In genomic region chr10:76874398-76874797, GRCm38 (mm10) we compare ENCODE assay signal across 15 mouse cellular contexts.
DNase-seq lines count a peak whose midpoint lies in the region; ATAC-seq lines count a peak whose summit lies in the region.
"Had no signal": no experiment of that assay in that cellular context is flagged by ENCODE, and none has a peak within 500 bp of the region (broad histone marks: within the 10 kb centered on the region; RNA-seq: fewer than 3 reads in every experiment).

No protein-coding gene starts in this region.

- H3K36me3 ChIP-seq in hindbrain, embryonic 16.5 days (ENCODE audit: control insufficient read depth, insufficient read depth, low read length), result no peaks in the 10 kb centered on the region
- H3K36me3 ChIP-seq in hindbrain, embryonic 10.5 days, result no peaks in the 10 kb centered on the region
- no peaks in the 10 kb centered on the region for H3K36me3 ChIP-seq in liver, embryonic 12.5 days
- no peaks in the 10 kb centered on the region for H3K36me3 ChIP-seq in liver, embryonic 11.5 days (ENCODE audit: control insufficient read depth, insufficient read depth, low read length)
- H3K36me3 ChIP-seq: limb, embryonic 10.5 days; liver, embryonic 13.5 days; midbrain, embryonic 13.5 days had no signal

- H3K9ac ChIP-seq in hindbrain, embryonic 16.5 days (ENCODE audit: low read depth, low read length), result no peak overlapping the region
- H3K9ac ChIP-seq in liver, embryonic 12.5 days, result no peak overlapping the region
- no peak overlapping the region for H3K9ac ChIP-seq in liver, embryonic 11.5 days (ENCODE audit: low read depth, low read length)
- H3K9ac ChIP-seq: liver, embryonic 13.5 days; midbrain, embryonic 13.5 days had no signal

- H3K4me2 ChIP-seq in hindbrain, embryonic 16.5 days (ENCODE audit: low read length), result no peak overlapping the region
- H3K4me2 ChIP-seq in liver, embryonic 12.5 days, result no peak overlapping the region
- H3K4me2 ChIP-seq in liver, embryonic 11.5 days, result no peak overlapping the region
- H3K4me2 ChIP-seq: midbrain, embryonic 13.5 days had no signal

- no peaks in the 10 kb centered on the region for H3K27me3 ChIP-seq in hindbrain, embryonic 16.5 days (replicated peaks; ENCODE audit: control insufficient read depth, insufficient read depth, low read length)
- no peaks in the 10 kb centered on the region for H3K27me3 ChIP-seq in hindbrain, embryonic 10.5 days (ENCODE audit: insufficient read depth, poor library complexity, severe bottlenecking)
- no peaks in the 10 kb centered on the region for H3K27me3 ChIP-seq in liver, embryonic 12.5 days (replicated peaks)
- no peaks in the 10 kb centered on the region for H3K27me3 ChIP-seq in liver, embryonic 11.5 days (replicated peaks; ENCODE audit: control insufficient read depth, insufficient read depth, low read length)
- H3K27me3 ChIP-seq: liver, embryonic 13.5 days; midbrain, embryonic 13.5 days had no signal

- peak; percentile 40; the same call in 1 of the 2 replicates for ATAC-seq in hindbrain, embryonic 16.5 days
- 0 out of 2 replicates have a peak, but pooled peaks have one; percentile 21 for ATAC-seq in liver, embryonic 12.5 days
- ATAC-seq in liver, embryonic 11.5 days (replicated peaks; ENCODE audit: low FRiP score), result no peak
- ATAC-seq: inflammation-experienced regulatory T-cells, adult 6 months; midbrain, embryonic 13.5 days had no signal

- WGBS in hindbrain, embryonic 16.5 days, result 88% methylated on average over 1 of the region's 1 CpGs
- 88% methylated on average over 1 of the region's 1 CpGs for WGBS in hindbrain, embryonic 10.5 days
- WGBS in liver, embryonic 12.5 days (ENCODE audit: insufficient replicate concordance), result 67% methylated on average over 1 of the region's 1 CpGs
- 74% methylated on average over 1 of the region's 1 CpGs for WGBS in liver, embryonic 11.5 days

- intact Hi-C loops in left cerebral cortex, postnatal 25 days (cut with DNase I), result no loop called here

- H3K9me3 ChIP-seq in hindbrain, embryonic 16.5 days (ENCODE audit: control insufficient read depth, low read length), result no peaks in the 10 kb centered on the region
- H3K9me3 ChIP-seq in hindbrain, embryonic 10.5 days, result no peaks in the 10 kb centered on the region
- no peaks in the 10 kb centered on the region for H3K9me3 ChIP-seq in liver, embryonic 12.5 days (replicated peaks)
- no peaks in the 10 kb centered on the region for H3K9me3 ChIP-seq in liver, embryonic 11.5 days (ENCODE audit: control insufficient read depth, low read length)
- H3K9me3 ChIP-seq: limb, embryonic 10.5 days; liver, embryonic 13.5 days; midbrain, embryonic 13.5 days had no signal

- H3K4me1 ChIP-seq in hindbrain, embryonic 16.5 days (ENCODE audit: control insufficient read depth, insufficient read depth, low read depth, low read length), result peaks cover 2% of the 10 kb centered on the region; the same call in 1 of the 2 replicates
- peaks cover 4% of the 10 kb centered on the region; the same call in 1 of the 2 replicates for H3K4me1 ChIP-seq in hindbrain, embryonic 10.5 days (replicated peaks)
- peaks cover 9% of the 10 kb centered on the region for H3K4me1 ChIP-seq in liver, embryonic 12.5 days
- H3K4me1 ChIP-seq in liver, embryonic 11.5 days (replicated peaks; ENCODE audit: control insufficient read depth, insufficient read depth, low read length), result no peaks in the 10 kb centered on the region
- H3K4me1 ChIP-seq: limb, embryonic 10.5 days had no signal

- peak overlapping the region; percentile 44; the same call in 1 of the 2 replicates for H3K27ac ChIP-seq in hindbrain, embryonic 16.5 days (ENCODE audit: low read depth, low read length)
- no peak overlapping the region for H3K27ac ChIP-seq in hindbrain, embryonic 10.5 days
- no peak overlapping the region for H3K27ac ChIP-seq in liver, embryonic 12.5 days
- no peak overlapping the region for H3K27ac ChIP-seq in liver, embryonic 11.5 days (ENCODE audit: low read depth, low read length)
- H3K27ac ChIP-seq: limb, embryonic 10.5 days; liver, embryonic 13.5 days; midbrain, embryonic 13.5 days had no signal

- no peak overlapping the region for H3K4me3 ChIP-seq in hindbrain, embryonic 16.5 days (ENCODE audit: low read length)
- H3K4me3 ChIP-seq in hindbrain, embryonic 10.5 days, result no peak overlapping the region
- no peak overlapping the region for H3K4me3 ChIP-seq in liver, embryonic 12.5 days
- H3K4me3 ChIP-seq in liver, embryonic 11.5 days (ENCODE audit: low read depth, low read length), result no peak overlapping the region
- H3K4me3 ChIP-seq: limb, embryonic 10.5 days; liver, embryonic 13.5 days; midbrain, embryonic 13.5 days had no signal

- no peak for DNase-seq in hindbrain, embryonic 10.5 days (ENCODE audit: low spot score)
- no peak for DNase-seq in liver, embryonic 11.5 days (ENCODE audit: low spot score)
- DNase-seq in urinary bladder, postnatal 14 days (ENCODE audit: low spot score), result peak; percentile 56
- no peak for DNase-seq in urinary bladder, postnatal 10 days (ENCODE audit: low spot score)
- no peak for DNase-seq in adipocyte (ENCODE audit: low spot score)
- DNase-seq in left cerebral cortex, postnatal 25 days (ENCODE audit: low spot score in 2 of 2), result no peak
- DNase-seq: B cell, adult 2 months; heart, postnatal 36 days; liver, embryonic 13.5 days; thymus, postnatal 36 days had no signal
